Mouse (Mus musculus): Measurements from ENCODE around the gene Fam227a. TPM values are rescaled to one million over a fixed set of nuclear protein-coding genes. Genes with fewer than 3 reads are reported as not detected.

Gene Fam227a
- polyA plus RNA-seq, 1 experiment from 2014 or later = 1.3 TPM

DNA sequence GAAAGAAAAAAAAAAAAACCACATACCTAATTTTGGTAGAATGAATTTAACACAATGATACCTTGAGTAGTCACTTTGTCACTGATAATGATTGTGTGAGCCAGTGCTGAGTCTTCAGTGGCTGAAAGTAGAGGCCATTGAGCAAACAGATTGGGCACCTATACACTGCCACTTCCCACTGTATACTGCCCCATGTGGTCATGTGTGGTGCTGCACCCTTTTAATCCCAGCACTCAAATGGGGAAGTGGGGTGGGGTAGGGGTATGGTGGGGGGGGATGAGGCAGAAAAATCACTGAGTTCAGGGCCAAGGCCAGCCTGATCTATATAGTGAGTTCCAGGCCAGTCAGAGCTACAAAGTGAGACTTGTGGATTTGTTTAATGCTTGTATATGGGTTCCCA, 8.2 kb downstream of the Fam227a start:
- no peak overlapping the region for H3K4me3 ChIP-seq (ENCODE audit: low read depth, low read length)
- ATAC-seq (replicated peaks; ENCODE audit: low FRiP score, low TSS enrichment, low read depth) (no peak), DNase-seq (ENCODE audit: low spot score) (peak; percentile 66)
- H3K36me3 ChIP-seq (ENCODE audit: control insufficient read depth, insufficient read depth, low read length) = peaks cover 3% of the 10 kb centered on the region; the same call in 1 of the 2 replicates
- no peaks in the 10 kb centered on the region for H3K27me3 ChIP-seq (replicated peaks; ENCODE audit: control insufficient read depth, insufficient read depth, low read length)
- no peak overlapping the region for H3K4me2 ChIP-seq (ENCODE audit: low read length)
- H3K27ac ChIP-seq (ENCODE audit: low read depth) = no peak overlapping the region
- no peaks in the 10 kb centered on the region for H3K4me1 ChIP-seq (replicated peaks; ENCODE audit: control insufficient read depth, insufficient read depth, low read length)
- H3K9me3 ChIP-seq (ENCODE audit: control insufficient read depth, low read length) = no peaks in the 10 kb centered on the region
- no peak overlapping the region for H3K9ac ChIP-seq (ENCODE audit: low read length)

DNA sequence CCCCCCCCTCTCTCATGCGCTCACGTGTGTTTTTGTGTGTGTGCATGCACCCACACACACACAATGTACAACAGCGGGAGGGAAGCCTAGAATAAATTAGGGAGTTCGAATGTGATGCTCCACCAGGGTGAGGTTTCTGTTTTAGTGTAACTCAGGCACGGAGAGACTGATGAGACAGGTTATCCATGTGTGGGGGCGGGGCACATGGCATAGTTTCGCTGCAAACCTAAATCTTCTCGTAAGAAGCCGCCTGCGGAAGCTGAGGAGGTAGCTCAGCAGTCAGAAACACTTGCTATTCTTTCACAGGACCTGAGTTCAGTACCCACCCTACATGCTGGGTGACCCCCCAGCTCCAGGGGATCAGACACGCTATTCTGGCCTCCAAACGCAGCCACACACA, 10.6 kb downstream of the Fam227a start:
- WGBS = 82% methylated on average over 12 of the region's 12 CpGs
- H3K9ac ChIP-seq (ENCODE audit: low read length) = no peak overlapping the region
- ATAC-seq (replicated peaks; ENCODE audit: low FRiP score, low TSS enrichment, low read depth) = no peak

DNA sequence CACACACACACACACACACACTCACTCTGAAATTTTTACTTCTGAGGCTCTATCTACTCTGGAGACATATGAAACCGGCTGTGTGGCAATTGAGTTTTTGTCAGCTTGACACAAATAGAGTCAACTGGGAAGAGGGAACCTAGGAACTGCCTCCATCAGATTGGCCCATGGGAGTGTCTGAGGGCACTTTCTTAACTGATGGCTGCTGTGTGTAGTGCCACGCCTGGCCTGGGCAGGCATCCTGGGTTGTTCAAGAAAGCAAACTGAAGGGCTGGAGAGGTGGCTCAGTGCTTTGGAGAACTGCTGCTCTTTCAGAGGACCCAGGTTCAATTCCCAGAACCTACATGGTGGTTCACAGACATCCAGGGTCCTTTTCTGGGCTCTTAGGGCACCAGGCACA, 13.3 kb downstream of the Fam227a start:
- no peak for ATAC-seq (replicated peaks; ENCODE audit: low FRiP score, low TSS enrichment, low read depth)
- Histone ChIP-seq H3K4me2 (ENCODE audit: low read length) (no peak overlapping the region), H3K9me3 (ENCODE audit: control insufficient read depth, low read length) (no peaks in the 10 kb centered on the region), H3K27ac (ENCODE audit: low read depth) (no peak overlapping the region), H3K36me3 (ENCODE audit: control insufficient read depth, insufficient read depth, low read length) (peaks cover 3% of the 10 kb centered on the region; the same call in 1 of the 2 replicates), H3K4me3 (ENCODE audit: low read depth, low read length) (no peak overlapping the region), H3K27me3 (replicated peaks; ENCODE audit: control insufficient read depth, insufficient read depth, low read length) (no peaks in the 10 kb centered on the region), H3K4me1 (replicated peaks; ENCODE audit: control insufficient read depth, insufficient read depth, low read length) (no peaks in the 10 kb centered on the region), H3K9ac (ENCODE audit: low read length) (no peak overlapping the region)
- WGBS = 84% methylated on average over 2 of the region's 2 CpGs
- DNase-seq (ENCODE audit: low spot score) = no peak

More for the DNA sequence above, 10.6 kb downstream of the Fam227a start:
- Histone ChIP-seq H3K4me3 (ENCODE audit: low read depth, low read length) (no peak overlapping the region), H3K4me1 (replicated peaks; ENCODE audit: control insufficient read depth, insufficient read depth, low read length) (no peaks in the 10 kb centered on the region), H3K36me3 (ENCODE audit: control insufficient read depth, insufficient read depth, low read length) (peaks cover 3% of the 10 kb centered on the region; the same call in 1 of the 2 replicates), H3K27me3 (replicated peaks; ENCODE audit: control insufficient read depth, insufficient read depth, low read length) (no peaks in the 10 kb centered on the region), H3K27ac (ENCODE audit: low read depth) (no peak overlapping the region), H3K9me3 (ENCODE audit: control insufficient read depth, low read length) (no peaks in the 10 kb centered on the region), H3K4me2 (ENCODE audit: low read length) (no peak overlapping the region)
- no peak for DNase-seq (ENCODE audit: low spot score)

DNA sequence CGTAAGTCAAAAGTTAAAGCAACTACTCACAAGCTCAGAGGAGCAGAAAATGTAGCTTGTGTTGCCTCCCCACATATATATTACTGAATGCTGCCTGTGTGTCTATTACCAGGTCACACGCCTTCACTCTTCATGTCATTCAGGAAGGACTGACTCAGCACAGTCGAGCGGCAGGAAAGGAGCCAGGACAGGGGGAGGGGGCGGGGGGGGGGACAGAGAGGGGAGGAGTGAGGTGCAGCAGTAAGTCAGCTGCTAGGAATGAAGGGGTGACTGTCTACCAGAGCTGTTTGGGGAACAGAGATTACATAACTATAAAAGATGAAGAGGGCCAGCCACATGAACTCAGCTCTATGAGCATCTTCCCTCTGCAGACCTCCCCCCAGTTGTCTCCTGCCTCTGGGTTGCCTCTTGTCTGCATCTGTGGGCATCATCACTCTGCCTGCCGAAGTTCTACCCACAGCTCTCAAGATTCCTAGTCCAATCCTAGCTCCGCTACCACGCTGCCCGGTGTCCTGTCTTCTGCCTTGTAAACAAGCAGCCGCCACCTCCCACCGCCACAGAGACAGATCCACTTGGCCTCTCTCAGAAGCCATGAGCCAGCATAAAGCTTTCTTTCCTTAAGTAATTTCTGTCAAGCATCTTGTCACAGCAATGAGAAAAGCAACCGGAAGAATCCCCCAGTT, 17.5 kb downstream of the Fam227a start:
- no peaks in the 10 kb centered on the region for H3K4me1 ChIP-seq (replicated peaks; ENCODE audit: control insufficient read depth, insufficient read depth, low read length)
- no peak for DNase-seq (ENCODE audit: low spot score)
- H3K27ac ChIP-seq (ENCODE audit: low read depth) = no peak overlapping the region
- WGBS = 60% methylated on average over 11 of the region's 12 CpGs
- no peaks in the 10 kb centered on the region for H3K9me3 ChIP-seq (ENCODE audit: control insufficient read depth, low read length)
- H3K4me3 ChIP-seq (ENCODE audit: low read depth, low read length) = no peak overlapping the region
- H3K9ac ChIP-seq (ENCODE audit: low read length) = no peak overlapping the region
- no peak overlapping the region for H3K4me2 ChIP-seq (ENCODE audit: low read length)
- H3K27me3 ChIP-seq (replicated peaks; ENCODE audit: control insufficient read depth, insufficient read depth, low read length) = no peaks in the 10 kb centered on the region
- no peaks in the 10 kb centered on the region for H3K36me3 ChIP-seq (ENCODE audit: control insufficient read depth, insufficient read depth, low read length)
- ATAC-seq (replicated peaks; ENCODE audit: low FRiP score, low TSS enrichment, low read depth) = no peak

DNA sequence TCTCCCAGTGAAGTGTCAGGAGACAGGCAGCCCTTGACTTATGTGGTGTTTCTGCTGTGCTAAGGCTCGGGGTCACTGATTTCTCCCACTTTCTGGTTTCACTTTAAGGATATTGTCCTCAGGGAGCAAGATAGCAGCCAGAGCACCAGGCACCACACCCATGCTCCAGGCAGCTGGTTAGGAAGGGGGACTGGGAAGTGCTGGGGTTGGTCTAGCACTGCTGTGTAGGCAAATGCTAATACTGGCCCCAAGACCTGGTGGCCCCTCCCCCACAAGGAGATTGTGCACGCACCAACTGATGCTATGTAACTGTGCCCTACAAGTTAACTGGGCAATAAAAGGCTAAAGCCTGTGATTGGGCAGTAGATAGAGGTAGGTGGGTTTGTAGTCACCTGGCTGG, 28.3 kb downstream of the Fam227a start:
- no peak overlapping the region for H3K9ac ChIP-seq (ENCODE audit: low read length)
- H3K27ac ChIP-seq (ENCODE audit: low read depth) = no peak overlapping the region
- peaks cover 7% of the 10 kb centered on the region; the same call in 1 of the 2 replicates for H3K36me3 ChIP-seq (ENCODE audit: control insufficient read depth, insufficient read depth, low read length)
- H3K27me3 ChIP-seq (replicated peaks; ENCODE audit: control insufficient read depth, insufficient read depth, low read length) = no peaks in the 10 kb centered on the region
- H3K4me2 ChIP-seq (ENCODE audit: low read length) = no peak overlapping the region
- H3K4me3 ChIP-seq (ENCODE audit: low read depth, low read length) = no peak overlapping the region
- DNase-seq (ENCODE audit: low spot score) = no peak
- H3K9me3 ChIP-seq (ENCODE audit: control insufficient read depth, low read length) = no peaks in the 10 kb centered on the region
- WGBS = 54% methylated on average over 2 of the region's 2 CpGs
- no peaks in the 10 kb centered on the region for H3K4me1 ChIP-seq (replicated peaks; ENCODE audit: control insufficient read depth, insufficient read depth, low read length)
- ATAC-seq (replicated peaks; ENCODE audit: low FRiP score, low TSS enrichment, low read depth) = no peak

DNA sequence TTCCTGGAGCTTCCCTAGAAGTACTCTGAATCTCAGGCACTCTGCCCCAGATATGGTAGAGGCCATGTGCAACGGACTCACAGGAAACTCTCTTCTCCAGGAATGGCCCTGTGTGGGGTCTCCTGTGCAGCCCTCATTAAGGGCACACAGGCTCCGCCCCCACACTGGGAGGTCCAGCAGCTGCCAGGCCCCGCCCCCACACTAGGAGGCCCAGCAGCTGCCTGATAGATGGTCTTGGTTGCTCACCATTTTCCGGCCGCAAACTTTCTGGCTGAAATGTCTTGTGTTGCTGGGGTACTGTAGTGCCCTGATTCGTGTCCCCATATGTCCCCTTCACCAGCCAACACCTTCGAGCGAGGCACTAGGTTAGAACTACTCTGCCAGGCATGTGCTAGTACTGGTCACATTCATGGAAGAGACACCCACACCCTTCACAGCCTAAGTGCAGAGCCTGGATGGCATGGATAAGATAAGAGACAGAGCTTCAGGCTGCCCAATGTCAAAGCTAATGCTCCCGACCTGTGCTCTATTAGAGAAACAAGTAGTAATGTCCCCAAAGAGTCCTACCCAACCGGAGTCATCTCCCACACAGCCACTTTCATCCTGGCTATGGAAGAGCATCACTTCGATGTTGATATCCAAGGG, 38.9 kb downstream of the Fam227a start:
- no peaks in the 10 kb centered on the region for H3K27me3 ChIP-seq (replicated peaks; ENCODE audit: control insufficient read depth, insufficient read depth, low read length)
- no peaks in the 10 kb centered on the region for H3K4me1 ChIP-seq (replicated peaks; ENCODE audit: control insufficient read depth, insufficient read depth, low read length)
- no peak overlapping the region for H3K27ac ChIP-seq (ENCODE audit: low read depth)
- ATAC-seq (replicated peaks; ENCODE audit: low FRiP score, low TSS enrichment, low read depth) (no peak), DNase-seq (ENCODE audit: low spot score) (no peak)
- H3K36me3 ChIP-seq (ENCODE audit: control insufficient read depth, insufficient read depth, low read length) = no peaks in the 10 kb centered on the region
- no peak overlapping the region for H3K4me3 ChIP-seq (ENCODE audit: low read depth, low read length)
- WGBS = 81% methylated on average over 11 of the region's 11 CpGs
- H3K9me3 ChIP-seq (ENCODE audit: control insufficient read depth, low read length) = no peaks in the 10 kb centered on the region
- no peak overlapping the region for H3K4me2 ChIP-seq (ENCODE audit: low read length)
- no peak overlapping the region for H3K9ac ChIP-seq (ENCODE audit: low read length)

DNA sequence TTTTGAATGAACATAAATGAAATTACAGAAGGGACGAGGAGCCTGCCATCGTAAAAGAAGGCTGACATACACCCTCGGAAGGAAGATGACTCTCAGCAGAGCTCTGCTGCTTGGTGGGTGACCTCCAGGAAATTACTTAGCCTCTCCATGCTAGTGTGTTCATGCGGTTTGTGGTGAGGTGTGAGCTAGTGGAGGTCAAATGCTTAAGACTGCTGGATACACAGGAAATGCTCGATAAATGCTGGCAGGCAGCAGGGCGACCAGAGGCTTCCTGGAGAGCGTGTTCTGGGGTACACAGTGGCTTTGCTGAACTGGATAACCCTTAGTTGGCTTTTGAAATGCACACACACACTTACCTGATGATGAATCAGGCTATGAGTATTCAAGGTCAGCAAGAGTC, 40.3 kb downstream of the Fam227a start:
- Histone ChIP-seq H3K27me3 (replicated peaks; ENCODE audit: control insufficient read depth, insufficient read depth, low read length) (no peaks in the 10 kb centered on the region), H3K4me3 (ENCODE audit: low read depth, low read length) (no peak overlapping the region), H3K9me3 (ENCODE audit: control insufficient read depth, low read length) (no peaks in the 10 kb centered on the region), H3K9ac (ENCODE audit: low read length) (no peak overlapping the region), H3K4me2 (ENCODE audit: low read length) (no peak overlapping the region), H3K4me1 (replicated peaks; ENCODE audit: control insufficient read depth, insufficient read depth, low read length) (no peaks in the 10 kb centered on the region), H3K27ac (ENCODE audit: low read depth) (no peak overlapping the region), H3K36me3 (ENCODE audit: control insufficient read depth, insufficient read depth, low read length) (no peaks in the 10 kb centered on the region)
- DNase-seq (ENCODE audit: low spot score) (no peak), ATAC-seq (replicated peaks; ENCODE audit: low FRiP score, low TSS enrichment, low read depth) (no peak)
- 83% methylated on average over 7 of the region's 7 CpGs for WGBS

DNA sequence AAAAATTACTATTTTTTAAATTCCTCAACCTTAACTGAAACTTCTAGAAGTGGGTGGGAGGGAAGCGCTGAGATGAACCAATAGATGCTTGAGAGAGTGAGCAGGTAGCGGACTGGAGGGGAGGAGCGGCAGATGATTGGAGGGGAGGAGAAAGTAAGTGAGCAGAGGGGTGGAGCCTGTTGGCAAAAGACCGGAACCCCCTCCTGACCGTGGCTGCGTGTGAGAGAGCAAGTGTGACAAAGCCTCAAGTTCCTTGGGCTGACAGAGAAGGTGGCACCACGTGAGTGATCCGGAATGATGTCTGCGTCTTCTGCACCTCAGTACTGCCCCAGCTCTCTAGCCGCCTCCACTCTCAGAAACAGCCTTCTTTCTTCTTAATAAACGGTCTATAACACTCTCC, 41.6 kb downstream of the Fam227a start:
- H3K4me1 ChIP-seq (replicated peaks; ENCODE audit: control insufficient read depth, insufficient read depth, low read length) = no peaks in the 10 kb centered on the region
- H3K36me3 ChIP-seq (ENCODE audit: control insufficient read depth, insufficient read depth, low read length) = no peaks in the 10 kb centered on the region
- H3K9me3 ChIP-seq (ENCODE audit: control insufficient read depth, low read length) = no peaks in the 10 kb centered on the region
- ATAC-seq (replicated peaks; ENCODE audit: low FRiP score, low TSS enrichment, low read depth) (no peak), DNase-seq (ENCODE audit: low spot score) (peak; percentile 4)
- H3K4me3 ChIP-seq (ENCODE audit: low read depth, low read length) = no peak overlapping the region
- WGBS = 85% methylated on average over 11 of the region's 11 CpGs
- no peak overlapping the region for H3K9ac ChIP-seq (ENCODE audit: low read length)
- no peak overlapping the region for H3K27ac ChIP-seq (ENCODE audit: low read depth)
- H3K4me2 ChIP-seq (ENCODE audit: low read length) = no peak overlapping the region
- H3K27me3 ChIP-seq (replicated peaks; ENCODE audit: control insufficient read depth, insufficient read depth, low read length) = no peaks in the 10 kb centered on the region

DNA sequence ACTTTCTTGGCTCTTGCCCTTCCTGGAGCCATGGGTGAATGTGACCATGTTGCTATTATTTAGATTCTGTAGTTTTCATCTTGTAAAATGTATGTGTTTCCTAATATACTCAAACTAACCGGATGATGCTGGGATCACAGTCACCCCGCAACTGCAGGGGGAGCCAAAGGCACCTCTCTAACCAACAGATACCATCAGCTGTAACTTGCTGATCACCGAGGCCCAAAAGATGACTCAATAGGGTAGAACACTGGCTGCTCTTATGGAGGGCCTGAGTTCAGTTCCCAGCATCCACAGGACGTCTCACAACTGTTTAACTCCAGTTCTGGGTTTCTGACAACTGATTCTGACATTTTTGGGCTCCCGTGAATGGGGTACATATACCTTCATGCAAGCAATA, 42.0 kb downstream of the Fam227a start:
- Histone ChIP-seq H3K4me3 (ENCODE audit: low read depth, low read length) (no peak overlapping the region), H3K4me1 (replicated peaks; ENCODE audit: control insufficient read depth, insufficient read depth, low read length) (no peaks in the 10 kb centered on the region), H3K27me3 (replicated peaks; ENCODE audit: control insufficient read depth, insufficient read depth, low read length) (no peaks in the 10 kb centered on the region), H3K36me3 (ENCODE audit: control insufficient read depth, insufficient read depth, low read length) (no peaks in the 10 kb centered on the region), H3K4me2 (ENCODE audit: low read length) (no peak overlapping the region), H3K27ac (ENCODE audit: low read depth) (no peak overlapping the region), H3K9ac (ENCODE audit: low read length) (no peak overlapping the region), H3K9me3 (ENCODE audit: control insufficient read depth, low read length) (no peaks in the 10 kb centered on the region)
- WGBS = 83% methylated on average over 5 of the region's 5 CpGs
- ATAC-seq (replicated peaks; ENCODE audit: low FRiP score, low TSS enrichment, low read depth) (no peak), DNase-seq (ENCODE audit: low spot score) (peak; percentile 40)

Data from intestine, embryonic 14.5 days (tissue).